Mouse (Mus musculus): ENCODE measurements around the gene App. TPM values are rescaled to one million over a fixed set of nuclear protein-coding genes. Genes with fewer than 3 reads are reported as not detected.

App gene
- total RNA-seq, 4 experiments from 2014 or later: 320 to 378 (median 351) TPM

DNA sequence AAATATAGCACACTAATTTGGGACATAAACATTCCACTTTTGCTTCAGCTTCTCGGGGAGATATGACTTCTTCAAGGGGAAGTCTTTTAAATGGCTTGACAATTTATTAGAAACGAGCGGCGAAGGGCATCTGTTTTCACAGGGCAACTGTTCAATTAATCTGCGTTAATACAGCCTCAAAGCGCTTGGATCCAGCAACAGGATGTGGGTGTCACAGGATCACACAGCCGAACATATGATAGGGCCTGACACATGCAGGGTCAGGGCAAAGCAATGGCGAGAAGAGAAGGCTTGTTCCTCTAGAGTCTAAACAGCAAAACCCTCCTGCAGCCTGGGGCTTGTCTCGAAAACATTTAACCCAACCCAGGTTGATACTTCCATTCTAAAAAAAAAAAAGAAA lies 22.7 kb downstream of the App start:
- DNase-seq: no peak

DNA sequence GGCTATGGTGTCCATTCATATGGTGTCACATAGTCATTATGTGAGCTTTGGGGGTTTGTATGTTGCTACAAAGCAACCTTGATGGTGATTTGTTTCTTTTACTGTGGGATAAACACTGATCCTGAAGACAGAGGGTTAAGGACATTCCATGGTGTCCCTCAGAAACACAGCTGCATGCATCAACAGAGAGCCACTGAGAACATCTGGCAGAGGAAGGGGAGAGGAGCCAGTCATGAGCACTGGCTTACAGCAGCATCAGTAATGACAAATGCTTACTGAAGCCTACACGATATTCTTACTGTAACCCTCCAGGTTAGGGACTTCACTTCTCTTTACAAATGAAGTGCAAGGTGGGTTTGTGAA lies 24.1 kb downstream of the App start:
- no peak for DNase-seq

DNA sequence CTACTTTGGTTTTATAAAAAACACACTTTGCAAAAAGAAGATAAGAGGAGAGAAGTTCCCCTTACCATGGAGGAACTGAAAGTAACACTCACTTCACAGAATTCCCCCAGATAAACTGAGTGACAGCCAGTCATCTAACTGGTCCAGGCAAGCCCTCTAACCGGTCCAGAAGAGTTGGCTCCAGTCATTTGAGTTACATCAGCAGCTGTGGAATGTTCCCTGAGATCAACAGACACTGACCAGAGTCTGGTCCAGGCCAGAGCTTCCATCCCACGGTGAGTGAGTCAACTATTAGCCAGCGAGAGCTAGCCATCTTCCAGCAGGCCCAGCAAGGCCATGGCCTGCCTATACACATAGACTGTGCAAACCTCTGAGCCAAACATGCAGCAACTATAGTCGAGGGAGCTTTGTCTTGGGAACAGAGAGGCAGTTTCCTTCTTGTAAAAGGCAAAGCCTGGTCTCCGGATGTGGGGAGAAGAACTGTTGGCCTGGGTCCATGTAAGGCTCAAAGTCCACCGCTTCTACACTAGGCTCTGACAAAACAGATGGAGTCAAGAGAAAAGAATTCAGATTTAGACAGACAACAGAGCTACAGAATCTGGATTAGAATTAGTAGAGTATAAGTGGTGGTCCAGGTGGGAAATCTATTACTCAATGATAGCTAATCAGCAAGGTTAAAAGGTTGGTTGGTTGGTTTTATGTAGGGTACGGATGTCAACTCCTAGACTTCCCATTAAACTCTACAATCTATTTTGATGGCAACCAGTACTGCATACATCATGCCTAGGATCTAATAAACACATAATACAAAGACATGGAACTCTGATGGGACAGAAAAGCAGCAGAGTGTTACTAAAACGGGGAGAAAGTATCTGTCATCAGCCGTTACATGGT lies 24.7 kb downstream of the App start:
- DNase-seq: peak; percentile 66

DNA sequence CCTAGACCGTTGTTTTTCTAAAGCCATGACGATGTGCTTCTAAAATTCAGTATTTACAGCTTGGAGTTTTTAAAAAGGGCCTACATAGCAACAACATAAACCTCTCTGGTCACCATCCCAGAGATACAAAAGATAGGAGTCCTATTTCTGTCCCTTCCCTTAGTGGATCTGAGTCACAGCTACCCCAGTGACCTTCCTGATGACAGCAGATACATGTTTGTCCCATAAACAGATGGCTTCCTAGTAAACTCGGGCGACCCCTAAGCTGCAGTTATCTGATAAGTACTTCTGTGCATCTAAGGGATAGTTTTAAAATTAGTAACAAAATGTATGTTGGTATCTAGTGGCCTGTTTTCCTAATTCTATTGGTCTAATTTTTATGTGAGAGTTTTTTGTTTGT lies 26.1 kb downstream of the App start:
- no peak for DNase-seq

DNA sequence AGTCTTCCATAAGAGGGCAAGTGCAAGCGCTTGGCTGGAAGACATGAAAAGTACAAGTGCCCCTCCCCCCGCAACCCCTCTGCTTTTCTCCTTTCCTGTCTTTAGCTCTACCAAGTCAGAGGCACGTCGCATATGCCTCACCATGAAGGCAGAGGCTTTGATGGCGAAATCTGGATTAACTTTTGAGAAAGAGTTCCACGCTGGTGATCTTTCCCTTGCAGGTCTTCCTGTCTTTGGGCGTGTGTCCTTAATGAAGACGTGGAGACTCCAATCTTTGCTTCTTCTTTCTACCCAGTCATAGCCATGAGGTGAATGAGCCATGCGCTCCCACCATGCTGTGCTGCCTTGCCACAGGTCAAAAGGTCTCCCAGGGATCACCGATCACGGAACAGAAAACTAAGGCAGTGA lies 27.8 kb downstream of the App start:
- no peak for DNase-seq

DNA sequence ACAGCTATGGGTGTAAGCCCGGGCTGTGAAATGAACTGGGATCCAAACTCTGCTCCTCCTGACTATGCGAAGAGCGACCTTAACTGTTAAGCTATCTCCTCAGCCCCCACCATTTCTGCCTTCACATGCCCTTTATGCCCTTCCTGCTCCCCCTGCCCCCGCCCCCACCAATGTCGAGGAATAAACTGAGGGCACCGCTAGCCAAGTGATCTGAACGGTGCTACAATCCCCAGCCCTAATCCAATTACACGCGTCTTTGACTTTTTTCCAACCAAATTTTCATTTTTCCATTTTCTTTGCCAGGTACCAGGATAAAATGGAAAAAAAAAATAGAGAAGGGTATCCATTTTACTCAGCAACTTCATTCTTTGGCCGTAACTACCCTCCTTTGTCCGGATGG lies 28.2 kb downstream of the App start:
- no peak for DNase-seq

DNA sequence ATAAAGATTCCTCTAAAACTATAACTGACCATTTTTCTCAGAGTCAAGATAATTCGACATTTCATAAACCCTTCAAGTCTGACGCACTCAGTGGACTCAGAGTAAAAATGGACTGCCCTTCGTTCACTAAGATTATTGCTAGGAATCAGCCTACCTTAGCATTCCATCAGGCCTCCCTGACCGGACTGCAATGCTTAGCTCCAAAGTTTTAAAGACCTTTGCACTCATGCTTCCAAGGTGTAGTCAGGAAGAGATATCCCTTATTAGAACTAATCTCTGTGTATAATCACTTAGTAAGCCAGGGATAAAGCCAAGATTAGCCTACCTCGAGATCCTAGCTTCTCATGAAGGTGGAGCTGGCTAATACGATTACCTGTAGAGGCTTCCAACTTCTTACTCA lies 29.2 kb downstream of the App start:
- no peak for DNase-seq

DNA sequence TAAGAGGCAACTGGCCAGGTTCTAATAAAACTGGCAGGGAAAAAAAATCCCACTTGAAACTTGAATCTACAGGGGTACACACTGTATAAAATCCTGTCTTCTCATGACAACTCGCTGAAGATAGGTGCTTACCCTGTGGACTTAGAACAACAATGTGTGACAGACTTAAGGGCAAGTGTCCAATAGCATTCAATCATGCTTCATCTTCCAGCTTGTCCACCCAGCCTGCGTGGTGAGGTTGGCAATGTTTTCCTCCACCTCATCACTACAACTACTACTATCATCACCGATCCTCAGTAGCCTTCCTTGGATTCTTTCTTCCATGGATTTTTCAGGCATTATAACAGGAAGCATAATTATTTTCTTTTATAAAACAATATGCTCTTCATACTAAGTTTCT lies 29.7 kb downstream of the App start:
- no peak for DNase-seq

DNA sequence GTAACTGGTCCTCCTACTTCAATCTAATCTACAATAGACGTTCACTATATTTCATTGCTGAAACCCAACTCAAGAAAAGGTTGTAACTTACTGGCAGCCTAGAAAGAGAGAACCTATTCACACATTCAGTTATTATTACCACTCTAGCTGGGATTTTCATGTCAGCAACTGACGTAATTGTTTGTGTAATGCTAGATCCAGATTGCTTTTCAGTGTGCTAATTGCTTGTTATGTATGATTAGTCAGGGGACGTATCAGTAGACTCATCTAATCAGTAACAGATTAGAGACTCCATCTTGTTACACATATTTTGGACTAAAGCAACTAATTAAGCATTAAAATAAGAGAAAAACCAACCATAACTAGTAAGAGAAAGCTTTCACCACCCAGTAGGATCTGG lies 30.4 kb downstream of the App start:
- no peak for DNase-seq

DNA sequence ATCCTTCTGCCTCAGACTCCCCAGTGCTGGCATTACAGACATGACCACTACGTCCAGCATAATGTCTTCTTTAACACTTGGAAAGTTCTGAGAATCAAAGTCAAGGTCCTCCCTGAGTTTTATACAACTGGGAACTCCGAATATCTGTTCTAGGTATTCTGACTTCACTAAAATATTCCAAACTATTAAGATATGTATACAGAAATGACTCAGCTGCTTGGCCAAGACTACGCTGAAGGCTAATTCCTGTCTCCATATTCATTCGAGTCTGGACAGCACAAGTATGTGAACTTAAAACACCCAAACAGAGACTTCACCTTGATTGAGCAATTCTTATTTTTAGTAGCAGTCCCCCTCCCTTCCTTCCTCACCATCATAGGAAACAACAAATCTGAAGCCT lies 32.2 kb downstream of the App start:
- no peak for DNase-seq

DNA sequence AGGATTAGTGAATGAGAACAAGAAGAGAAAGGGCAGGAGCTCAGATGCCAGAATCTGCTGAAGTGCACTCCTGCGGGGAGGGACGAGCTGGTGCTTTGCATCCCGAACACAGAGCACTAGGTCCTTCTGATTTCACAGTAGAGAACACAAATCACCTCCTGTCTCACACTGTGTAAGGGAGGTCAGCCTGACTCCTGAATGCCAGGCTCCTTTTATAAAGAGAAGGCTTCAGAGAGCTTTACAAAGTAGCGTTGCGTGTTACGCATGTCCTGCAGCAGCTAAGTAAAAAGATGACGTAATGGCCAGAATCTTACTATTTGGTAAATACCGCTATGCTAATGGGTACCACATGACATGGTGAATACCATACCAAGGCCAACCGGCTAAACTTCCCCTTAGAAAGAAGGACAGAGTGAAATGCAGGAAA lies 34.4 kb downstream of the App start:
- DNase-seq: no peak

DNA sequence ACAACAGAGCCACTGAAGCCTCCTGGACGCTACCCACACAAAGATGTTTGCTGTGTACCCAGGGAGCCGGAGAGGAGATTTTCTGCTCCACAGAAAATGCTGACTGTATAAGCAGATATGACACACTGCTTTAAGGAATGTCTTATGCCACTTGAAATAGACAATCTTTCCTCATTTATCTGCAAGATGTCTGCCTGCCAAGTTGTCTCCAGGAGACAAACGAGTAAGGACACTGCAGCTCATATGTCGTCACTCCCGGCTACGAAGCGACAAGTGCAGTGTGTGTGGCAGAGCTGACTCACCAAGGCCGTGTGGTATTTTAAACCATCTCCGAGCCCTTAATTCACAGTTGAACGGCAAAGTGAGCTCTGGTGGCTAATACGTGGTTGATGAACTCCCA lies 36.2 kb downstream of the App start:
- peak; percentile 85 for DNase-seq

DNA sequence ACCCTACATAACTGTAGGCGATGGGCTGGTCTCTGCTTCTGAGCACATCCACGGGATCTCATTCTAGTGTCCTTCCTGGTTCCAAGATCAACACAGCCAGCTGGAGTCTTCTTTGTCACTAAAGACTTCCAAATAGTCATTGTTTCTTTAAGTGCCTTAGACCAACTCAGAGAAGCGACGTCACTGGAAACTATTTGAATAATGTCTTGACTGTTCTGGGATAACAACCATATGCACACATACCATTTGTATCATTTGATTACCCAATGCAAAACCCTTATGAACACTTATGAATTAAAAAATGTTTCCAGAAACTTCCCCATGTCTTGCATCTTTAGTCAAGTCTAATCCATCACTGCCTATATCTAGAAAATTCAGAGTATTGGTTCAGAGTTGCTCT lies 37.5 kb downstream of the App start:
- DNase-seq: no peak

DNA sequence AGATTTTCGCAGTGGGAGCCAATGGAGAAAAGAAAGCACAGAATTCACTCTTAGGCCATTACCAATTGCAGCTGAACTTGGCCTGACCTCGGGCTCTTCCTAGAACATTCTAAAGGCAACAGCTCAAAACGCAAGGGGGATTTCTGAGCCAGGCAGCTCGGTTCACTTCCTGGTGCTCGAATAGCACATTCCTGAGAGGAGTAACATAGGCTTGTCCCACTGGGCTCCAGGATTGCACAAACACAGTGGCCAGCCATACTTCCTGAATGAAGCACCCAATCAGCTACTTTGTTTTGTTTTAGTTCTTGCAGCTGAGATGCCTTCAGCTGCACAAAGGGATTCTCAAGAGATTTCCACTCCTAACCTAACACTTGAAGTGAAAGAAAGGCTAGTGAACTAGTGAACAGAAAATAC lies 40.1 kb downstream of the App start:
- DNase-seq: peak; percentile 59

DNA sequence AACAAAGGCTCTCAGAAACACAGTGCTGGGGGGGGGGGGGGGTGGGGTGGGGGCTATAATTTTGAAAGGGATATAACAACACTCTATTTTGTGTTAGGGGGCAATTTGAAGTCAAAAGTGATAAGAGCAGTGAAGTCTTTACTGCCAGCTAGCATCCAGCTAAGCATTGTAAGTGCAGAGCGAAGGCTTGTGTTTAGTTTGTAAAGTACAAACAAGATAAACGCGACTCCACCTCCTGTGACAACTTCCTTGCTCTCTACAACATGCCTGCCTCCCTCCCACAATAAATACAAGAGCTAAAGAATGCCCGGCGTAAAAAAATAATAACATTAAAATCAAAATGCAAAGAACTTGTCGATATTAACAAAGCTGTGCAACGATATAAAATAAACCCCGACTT lies 40.5 kb downstream of the App start:
- no peak for DNase-seq

DNA sequence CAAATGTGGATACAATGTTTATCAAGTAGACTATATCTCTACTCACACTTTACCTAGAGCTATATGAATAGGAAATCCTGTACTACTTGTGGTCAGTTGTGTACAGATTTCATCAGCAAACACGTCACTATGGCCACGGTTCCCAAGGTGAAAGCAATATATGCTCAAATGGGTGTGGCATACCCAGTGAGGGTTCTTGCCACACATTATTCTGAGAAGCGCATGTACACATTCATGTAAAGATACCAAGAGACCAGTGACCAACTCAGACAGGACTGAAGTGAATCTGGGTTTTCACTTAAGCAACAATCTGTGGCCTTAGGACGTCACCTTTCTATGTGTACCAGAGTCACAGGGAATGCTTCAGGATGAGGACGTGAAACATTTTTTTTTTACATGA lies 41.4 kb downstream of the App start:
- DNase-seq: no peak

DNA sequence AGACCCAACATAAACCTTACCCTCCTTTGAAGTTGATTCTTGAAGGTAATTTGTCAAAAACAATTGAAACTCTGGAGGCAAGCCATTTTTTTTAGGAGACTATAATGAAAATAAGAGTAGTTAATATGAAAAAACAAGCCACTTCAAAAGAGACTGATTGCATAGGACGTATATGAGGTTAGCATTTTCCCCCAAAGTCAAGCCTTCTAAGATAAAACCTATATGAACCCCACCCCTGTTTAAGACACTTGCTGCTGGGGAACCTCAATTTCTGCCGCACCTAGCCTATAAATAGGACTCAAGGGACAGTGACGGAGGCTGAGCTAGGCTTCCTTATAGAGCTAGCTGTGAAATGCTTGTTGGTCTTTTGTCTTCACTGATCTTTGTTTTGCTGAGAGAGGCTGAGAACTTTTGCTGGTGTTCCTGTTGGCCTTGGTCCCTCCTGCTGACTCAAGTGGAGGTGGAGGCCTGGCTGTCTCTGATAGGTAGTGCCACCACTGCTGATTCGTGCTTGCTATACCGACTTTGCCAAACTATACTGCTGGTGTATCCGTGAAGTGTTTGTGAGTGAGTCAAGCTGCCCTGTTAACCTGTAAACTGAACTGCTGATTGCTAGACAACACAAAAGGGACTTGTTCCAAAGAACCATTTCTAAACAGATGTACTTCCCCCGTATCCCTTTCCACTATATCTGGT lies 42.6 kb downstream of the App start:
- DNase-seq: no peak

DNA sequence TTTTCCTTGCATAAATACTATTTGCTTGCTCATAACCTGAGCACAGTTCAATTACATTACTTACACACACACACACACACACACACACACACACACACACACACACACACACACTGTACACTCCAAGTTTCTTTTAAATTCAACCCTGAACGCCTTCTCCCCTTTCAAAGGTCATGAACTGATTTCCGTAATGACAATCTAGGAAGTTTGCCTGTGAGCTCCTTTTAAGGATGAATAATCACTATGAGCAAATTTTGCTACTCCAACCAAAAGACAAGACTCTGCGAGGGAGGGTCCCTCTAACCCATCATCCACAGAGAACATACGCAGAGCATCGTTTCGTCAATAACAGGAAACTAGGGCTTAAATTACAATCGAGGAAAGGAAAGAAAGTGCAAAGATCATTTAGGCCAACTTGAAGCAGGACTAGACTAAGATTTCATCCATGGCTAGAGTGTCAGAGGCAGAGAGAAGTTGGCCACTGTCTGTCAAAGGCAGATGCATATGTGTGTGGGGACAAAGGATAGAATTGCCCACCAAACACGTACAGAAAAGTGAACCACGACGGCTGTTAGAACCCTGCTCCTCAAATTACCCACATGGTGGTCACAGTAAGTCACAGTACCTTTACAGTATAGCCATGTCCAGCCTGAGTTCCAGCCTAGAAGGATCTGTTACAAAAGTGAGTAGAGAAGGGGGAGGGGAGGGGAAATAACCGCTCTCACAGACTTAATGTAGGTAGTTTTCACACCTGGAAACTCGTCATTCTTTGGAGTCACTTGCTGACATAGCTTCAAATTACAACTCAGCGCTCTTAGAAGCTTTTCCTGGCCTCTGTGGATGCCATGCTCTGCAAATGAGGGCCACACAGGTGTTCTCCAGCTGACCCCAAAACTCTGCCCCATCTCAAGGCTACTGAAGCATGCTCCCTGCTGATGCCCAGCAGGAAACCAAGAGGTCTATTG lies 44.6 kb downstream of the App start:
- DNase-seq: no peak

DNA sequence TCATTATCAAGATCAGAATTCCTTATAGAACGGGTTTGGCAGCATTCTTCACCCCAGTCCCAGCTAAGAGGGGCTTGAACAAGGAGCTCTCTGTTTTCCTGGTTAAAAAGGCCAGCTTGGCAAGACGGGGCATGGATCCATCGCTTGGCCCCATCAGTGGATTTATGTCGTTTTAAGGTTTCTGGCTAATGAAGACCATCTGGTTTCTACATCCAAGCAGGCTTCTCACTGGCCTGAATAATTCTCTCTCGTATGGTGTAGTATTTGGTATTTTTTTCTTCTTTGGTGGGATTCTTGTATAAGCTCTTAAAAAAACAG lies 45.3 kb downstream of the App start:
- DNase-seq: no peak

DNA sequence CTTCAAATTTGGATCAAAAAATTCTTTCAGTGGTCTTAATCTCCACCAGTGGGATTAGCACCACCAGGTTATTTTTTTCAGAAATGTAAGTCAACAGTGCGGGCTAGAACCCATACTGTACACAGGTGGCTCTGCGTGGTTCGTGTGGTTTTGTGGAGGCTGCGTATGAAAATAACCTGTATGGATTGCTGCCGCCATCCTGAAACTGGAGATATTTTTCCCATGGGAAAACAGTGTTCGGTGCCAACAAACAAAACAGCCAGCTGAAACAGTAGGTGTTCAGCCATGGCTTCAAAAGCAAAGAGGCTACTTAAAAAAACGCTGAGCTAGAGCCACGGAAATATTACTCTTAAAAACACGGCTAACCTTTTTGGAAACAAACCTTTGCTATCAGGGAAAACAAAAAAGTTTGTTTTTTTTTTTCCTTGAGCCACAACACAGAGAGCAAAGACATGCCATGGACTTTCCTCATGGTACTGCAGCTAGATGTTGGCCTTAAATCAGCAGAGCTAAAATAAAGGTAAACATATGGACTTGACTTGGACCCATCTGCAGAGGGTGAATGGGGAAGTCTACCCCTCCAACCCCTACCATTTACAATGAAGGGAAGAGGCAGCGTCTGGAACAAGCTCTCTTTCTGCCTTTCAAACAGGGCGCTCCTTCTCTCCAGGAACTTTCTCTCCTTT lies 45.8 kb downstream of the App start:
- DNase-seq: no peak

DNA sequence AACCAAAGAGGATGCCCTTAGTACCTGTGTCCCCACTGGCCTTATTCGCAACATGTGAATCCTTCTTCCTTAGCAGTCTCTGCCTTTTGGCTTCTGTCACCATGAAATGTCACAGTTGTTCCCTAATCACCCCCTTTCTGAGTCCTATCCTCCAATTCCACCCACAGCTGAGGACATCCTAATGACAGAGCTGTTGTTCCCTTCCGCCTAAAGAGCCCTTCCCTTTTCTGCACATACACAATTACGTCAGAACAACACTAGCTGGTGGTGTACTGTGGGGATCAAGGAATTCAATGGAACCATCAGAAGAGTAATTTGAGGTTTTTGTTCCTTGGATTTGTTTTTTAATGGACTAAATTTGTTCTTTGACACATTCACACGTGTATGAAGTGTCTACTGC lies 48.9 kb downstream of the App start:
- DNase-seq: no peak

DNA sequence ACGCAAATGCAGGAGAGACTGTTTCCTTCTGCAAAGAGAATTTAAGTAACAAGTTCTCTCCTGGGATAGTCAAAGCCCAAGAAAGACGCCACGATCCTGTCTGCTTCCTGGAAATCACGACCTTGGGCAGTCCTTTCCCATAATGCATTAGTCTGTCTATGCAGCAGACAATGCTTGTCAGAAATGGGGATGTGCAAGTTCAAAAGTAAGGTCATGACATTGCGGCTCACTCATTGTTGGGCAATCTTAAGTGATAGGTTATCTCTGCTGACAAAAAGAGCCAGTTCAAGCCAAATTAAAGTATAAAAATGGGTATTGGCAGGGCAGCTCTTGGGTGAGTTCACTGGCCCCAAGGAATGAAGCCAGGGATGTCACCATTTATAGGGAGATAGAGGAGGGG lies 51.6 kb downstream of the App start:
- peak; percentile 46 for DNase-seq

DNA sequence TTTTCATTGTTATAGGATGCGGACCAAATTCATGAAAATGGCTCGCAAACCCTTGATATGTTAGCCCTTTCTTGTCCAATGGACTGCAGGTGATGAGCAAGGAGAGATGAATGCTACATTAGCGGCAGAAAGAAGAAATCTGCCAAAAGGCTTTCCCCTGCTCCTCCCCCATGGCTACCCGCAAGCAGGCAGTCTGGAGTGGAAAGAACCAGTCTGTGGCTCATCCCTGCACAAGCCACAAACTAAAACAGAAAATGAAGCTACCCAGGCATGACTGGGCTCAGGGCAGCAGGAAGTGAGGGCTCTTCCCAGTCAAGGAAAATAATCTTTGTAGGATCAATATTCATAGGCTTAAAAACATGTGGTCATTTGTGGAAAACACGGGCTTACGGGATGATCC lies 54.6 kb downstream of the App start:
- no peak for DNase-seq

Measured in adrenal gland, adult 8-10 months (tissue).